Mouse (Mus musculus): ENCODE results near the gene Irs3.

Gene Irs3

DNA sequence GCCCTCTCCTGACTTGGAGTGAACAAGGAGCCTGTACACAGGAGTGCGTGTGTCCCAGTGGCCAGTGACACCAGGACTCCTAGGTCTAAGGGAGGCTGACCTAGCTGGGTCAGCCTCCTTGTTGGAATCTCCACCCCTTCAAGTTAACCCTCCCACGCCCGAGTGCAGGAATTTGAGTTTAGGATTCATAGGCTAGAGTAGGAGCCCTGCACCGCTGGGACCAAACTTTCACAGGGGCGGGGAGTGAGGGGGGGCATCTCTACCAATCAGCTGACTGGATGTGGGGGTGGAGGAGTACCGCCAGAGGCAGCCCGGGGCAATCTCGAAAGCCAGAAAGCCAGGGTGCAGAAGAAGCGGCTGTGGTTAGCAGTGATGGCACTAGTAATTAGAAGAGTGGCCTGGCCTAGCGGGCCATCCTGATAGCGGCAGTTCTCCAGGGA, at the start of gene Irs3:
Irs3 (minus strand) TSS at position 63 of the 440 bp plus-strand sequence.
- DNase-seq (ENCODE audit: low spot score in 2 of 2), result peak; percentile 31 to 32

DNA sequence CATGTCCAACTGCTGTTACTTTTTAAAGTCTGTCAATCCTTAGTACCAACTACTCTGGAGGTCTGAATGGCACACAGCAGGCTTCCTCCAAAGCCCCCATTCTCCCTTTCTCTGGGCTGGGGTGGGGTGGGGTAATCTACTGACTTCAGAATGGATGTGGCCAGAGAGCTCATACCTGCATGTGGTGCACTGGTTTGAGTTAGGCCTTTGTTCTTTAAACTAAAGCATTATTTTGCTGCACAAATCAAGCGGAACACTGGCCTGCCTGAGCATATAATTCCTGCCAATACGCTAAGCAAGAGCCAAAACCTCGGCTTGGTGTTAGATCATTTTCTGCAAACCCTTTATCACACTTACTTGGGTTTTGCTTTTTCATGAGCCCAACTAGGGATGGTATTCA, 49.3 kb upstream of the Irs3 start:
- DNase-seq (ENCODE audit: low spot score in 2 of 2), result no peak

DNA sequence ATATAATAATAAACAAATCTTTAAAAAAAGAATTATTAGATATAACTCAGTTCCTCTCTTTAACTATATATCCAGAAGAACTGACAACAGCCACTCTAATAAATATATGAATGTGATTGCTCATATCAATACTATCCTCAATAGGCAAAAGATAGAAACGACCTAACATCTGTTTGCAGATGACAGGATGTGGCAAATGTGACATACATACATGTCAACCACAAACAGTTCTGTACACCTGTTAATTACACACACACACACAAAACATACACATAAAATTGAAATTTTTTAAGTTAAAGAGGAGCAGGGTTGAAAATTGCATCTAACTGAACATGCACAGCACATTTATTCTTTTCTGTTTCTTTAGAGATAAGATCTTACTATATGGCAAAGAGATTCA, 46.4 kb upstream of the Irs3 start:
- DNase-seq (ENCODE audit: low spot score in 2 of 2), result no peak

DNA sequence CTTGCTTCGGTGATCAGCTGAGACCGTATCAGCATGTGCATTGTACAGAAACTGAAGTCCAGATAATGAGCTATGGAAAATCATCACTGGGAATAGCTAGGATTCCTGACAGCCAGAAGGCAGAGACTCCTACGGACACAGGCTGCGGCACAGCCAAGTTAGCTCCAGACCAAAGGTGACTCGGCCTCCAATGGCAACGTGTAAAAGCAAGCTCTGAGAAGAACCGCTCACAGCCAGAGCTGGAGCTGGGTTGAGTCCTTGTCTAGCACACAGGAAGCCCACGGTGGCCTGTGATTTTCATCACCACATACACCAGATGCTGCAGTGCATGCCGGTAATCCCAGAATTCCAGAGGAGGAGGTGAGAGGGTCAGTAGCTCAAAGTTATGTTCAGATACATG, 45.0 kb upstream of the Irs3 start:
- no peak for DNase-seq (ENCODE audit: low spot score in 2 of 2)

DNA sequence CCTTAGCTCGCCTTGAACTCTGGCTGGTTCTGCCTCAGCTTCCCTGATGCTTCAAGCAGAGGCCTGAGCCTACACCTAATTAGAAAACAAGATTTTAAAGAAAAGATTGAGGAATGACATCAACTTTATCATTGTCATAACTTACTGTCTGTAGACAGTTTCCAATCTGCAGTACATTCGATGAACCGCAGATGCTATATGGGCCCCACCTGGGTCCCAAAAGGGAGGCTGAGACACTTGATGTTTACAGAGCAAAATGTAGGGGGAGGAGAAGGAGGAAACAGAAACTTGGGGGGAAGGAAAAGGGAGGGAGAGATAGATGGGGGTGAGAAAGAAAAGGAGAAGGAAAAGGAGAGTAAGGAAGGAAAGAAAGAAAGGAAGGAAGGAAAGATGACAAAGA, 44.5 kb upstream of the Irs3 start:
- DNase-seq (ENCODE audit: low spot score in 2 of 2), result no peak

DNA sequence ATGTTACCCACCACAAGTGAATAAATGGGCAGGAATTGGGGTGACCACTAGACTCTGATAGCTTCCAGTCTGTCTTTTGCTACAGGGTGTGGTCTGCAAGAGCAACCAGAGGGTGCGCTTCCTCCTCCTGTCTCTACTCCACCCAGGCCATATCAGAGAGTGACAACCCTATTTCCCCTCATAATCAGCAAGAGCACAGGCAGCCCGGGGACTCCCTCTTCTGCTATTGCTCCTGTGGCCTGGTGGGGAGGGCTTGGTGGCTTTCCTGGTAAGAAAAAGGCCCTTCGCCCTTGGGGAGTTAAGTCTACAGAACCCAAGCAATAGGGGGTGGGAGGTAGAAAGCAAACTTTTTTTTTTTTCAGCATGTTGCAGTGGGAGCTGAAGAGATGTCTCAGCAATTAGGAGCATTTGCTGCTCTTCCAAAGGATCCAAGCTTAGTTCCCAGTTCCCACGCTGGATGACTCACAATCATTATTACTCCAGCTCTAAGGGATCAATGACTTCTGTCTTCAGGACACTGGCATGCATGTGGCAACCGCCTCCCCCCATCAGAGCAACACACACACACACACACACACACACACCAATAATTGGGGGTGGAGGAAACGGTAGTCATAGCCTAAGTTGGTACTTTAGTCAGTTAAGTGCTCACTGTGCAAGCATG, 40.7 kb upstream of the Irs3 start:
- DNase-seq (ENCODE audit: low spot score in 2 of 2), result peak; percentile 83 to 89

DNA sequence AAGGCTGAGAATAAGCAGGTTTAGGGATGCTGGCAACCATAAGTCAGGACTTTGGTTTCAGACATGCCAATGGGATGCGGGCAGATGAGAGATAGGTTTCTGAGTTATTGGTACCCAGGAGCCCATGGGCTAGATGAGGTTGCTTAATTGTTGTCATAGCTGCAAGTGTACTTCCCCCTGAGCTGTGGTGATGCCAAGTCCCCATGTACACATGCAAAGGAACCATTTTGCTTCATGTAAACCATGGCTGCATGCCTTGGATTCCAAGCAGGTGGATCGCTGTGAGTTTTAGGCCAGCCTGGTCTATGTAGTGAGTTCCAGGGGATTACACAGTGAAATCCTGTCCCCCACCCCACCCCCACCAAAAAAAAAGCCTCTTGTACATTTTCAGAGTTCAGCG, 40.1 kb upstream of the Irs3 start:
- DNase-seq (ENCODE audit: low spot score in 2 of 2), result no peak

DNA sequence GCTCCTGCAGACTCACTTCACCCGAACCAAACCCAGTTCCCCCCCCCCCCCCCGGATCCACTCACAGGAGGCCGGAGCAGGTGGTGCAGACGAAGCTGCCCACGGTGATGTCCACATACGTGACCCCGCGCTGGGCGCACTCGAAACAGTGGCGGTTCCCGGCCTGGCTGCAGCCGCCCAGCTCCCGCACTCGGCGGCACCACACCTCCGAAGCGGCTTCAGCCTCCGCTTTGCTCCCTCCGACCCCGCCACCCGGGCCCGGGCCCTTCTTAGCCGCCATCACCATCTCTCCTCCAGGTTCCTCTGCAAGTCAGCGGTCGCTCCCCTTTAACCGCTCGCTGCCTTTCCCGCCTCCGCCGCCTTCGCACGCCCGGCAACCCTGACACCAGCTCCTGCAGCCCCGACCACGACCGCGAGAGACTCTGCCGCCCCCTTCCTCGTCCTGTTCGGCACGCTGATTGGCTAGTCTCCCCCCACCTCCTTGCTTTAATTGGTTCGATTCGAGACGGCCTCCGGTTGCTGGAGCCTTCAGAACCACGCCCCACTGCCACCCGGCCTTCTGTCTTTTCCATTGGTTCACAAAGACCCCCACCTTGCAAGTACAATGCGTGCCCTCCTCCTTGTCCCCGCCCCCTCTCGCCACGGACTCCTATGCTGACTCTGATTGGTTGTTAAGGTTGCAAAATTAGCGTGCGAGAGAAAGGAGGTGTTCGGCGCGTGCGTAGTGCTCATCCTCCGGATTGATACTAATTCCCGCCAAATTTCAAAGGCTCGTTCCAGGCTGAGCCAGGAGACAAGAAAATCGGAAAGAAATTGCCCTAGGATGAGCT, 39.0 kb upstream of the Irs3 start, which contains the start of gene Agfg2:
Agfg2 (minus strand) TSS at position 433 of the 830 bp plus-strand sequence.
- DNase-seq (ENCODE audit: low spot score in 2 of 2), result peak; percentile 100

DNA sequence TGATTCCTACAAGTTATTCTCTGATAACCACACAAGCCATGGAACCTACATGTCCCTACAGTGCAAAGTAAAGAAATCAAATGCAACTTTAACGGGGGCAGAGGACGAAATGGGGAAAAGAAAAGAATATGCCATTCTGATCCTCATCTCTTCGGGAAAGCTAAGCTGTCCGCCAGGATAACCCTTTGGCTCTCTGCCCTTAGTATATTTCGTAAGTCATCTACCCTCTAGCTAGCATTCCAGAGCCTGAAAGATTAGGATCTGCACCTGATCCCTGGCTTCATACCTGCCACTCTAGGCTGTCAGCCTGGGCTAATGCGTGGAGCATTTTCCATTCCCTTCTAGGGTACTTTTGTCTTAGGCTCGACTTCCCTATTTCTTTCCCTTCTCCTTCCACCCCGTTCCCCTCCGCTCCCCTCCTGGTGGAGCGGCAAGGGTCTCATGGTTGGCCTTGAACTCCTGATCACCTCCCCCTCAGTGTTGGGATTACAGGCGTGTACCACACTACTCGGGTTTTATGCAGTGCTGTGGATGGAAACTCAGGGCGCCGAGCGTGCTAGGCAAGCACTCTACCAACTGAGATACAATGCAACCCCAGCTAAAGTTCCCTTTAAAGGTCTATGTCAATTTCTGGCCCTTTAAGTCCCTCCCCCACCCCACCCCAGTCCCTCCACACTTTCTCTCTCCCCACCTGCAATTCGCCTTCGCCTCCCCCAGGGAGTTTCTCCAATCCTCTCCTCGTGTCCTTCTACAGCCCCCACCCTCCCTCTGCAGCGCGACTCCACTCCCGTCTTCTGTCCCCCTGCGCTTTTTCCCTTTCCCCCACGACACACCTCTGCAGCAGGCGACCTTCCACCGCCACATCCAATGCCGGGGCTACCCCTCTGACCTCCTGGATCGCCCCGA, 38.1 kb upstream of the Irs3 start:
- peak in 1 of 2 experiments; percentile 17 for DNase-seq (ENCODE audit: low spot score in 2 of 2)

DNA sequence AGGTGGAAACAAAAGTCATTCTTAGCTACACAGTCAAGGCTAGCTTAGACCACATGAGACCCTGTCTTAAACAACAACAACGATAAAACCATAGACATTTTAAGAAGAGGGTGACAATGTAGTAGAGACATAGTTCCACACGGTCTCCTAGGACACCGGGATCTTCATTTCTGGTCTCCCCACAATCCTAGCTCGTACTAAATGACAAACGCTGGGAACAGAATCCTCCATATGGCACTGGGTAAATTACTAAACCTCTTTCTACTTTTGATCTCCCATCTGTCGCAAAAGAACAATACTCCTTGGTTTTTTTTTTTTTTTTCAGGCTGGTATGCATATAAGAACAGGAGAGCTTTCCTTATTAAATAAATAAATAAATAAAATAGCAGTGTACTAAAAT, 37.0 kb upstream of the Irs3 start:
- no peak for DNase-seq (ENCODE audit: low spot score in 2 of 2)

DNA sequence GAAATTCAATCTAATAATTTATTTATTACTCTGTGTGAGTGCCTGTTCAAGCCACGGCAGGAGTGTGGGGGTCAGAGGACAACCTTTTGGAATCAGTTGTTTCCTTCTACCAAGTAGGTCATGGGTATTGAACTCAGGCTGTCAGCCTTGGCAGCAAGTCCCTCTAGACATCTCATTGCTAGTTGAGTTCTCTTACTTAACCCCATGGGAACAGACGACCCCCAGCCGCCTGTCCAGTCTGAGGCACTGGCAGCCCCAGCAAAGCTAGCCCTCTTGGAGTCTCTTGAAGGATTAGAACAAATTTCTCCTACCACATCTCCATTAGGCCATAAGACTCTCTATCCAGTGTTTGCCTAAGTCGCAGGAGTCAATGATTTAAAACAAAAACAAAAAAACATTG, 34.2 kb upstream of the Irs3 start:
- DNase-seq (ENCODE audit: low spot score in 2 of 2), result no peak

DNA sequence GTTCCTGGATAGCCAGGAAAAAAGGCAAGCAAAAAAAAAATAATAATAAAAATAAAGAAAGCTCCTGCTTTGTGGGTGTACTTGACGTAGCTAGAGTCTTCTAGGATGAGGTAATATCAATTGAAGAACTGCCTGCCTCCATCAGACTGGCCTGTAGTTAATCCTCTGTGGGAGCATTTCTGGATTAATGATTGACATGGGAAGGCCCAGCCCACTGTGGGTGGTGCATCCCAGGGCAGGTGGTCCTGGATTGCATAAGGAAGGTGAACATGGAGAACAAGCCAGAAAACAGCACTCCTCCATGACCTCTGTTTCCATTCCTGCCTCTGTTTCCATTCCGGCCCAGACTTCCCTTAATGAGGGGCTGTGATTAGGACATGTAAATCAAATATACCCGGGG, 33.2 kb upstream of the Irs3 start:
- DNase-seq (ENCODE audit: low spot score in 2 of 2), result no peak

DNA sequence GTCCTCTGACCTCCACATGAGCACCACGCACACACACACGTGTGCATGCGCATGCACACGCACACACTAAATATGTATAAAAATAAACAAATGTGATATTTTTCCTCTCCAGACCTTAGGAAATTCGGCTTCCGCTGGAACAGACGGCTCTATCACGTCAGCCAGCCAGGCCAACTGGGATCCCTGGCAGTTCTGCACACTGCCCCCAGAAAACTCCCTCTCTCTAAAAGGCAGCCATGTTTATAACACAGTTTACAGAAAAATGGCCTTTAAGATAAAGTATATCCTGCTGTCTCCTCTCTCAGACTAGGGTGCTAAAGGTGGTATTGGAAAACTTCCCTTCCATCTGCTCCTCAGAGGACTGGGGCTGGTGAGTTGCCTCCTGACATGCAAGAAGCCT, 32.3 kb upstream of the Irs3 start:
- no peak for DNase-seq (ENCODE audit: low spot score in 2 of 2)

DNA sequence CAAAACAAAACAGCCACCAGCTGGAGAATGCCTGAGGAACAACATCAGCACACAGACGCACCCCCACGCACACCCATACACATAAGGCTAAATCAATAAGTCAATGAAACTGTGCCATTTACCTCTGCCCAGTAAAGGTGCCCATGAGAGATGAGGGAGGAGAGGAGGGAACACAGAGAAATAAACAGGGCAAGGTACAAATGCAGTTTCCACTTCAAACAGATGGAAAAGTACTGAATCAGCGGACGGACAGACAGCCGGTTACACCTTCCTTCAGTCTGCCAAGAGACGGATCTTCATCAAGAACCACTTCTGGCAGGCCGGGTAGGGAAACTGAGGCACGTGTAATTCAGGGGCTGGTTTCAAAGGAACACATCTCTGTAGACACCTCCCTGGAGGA, 29.3 kb upstream of the Irs3 start:
- DNase-seq (ENCODE audit: low spot score in 2 of 2), result no peak

DNA sequence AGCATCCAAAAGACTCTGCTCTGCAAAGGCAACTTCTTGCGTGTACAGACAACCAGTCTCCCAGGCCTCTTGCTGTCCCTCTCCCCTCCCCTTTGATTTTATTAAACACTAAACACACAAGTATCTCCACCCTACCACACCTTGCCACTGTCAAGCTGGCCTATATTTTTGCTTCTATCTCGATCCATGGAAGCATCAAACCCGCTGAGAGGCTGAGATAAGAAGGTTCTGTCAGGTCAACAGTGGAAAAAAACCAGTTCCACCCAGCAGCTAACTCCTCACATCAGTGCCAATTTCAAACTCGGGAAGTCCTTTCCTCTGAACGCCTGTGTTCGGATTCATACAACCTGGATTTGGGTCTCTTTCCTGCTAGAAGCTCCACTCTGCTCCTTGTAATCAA, 27.5 kb upstream of the Irs3 start:
- peak; percentile 17 to 46 for DNase-seq (ENCODE audit: low spot score in 2 of 2)

DNA sequence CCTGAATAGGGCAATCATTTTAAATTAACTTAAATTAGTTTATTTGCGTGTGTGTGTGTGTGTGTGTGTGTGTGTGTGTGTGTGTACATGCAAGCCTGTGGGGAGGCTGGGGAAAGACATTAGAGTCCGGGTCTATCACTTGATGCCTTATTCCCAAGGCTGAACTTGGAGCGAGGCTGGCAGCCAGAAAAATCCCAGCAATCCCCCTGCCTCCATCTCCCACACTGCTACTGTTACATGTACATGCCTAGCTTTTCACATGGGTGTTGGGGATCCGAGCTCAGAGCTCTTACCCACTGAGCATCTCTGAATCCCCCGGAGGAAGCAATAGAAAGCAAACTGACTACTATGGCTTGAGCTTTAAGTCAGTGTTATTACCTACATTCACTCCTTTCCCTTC, 26.8 kb upstream of the Irs3 start:
- no peak for DNase-seq (ENCODE audit: low spot score in 2 of 2)

DNA sequence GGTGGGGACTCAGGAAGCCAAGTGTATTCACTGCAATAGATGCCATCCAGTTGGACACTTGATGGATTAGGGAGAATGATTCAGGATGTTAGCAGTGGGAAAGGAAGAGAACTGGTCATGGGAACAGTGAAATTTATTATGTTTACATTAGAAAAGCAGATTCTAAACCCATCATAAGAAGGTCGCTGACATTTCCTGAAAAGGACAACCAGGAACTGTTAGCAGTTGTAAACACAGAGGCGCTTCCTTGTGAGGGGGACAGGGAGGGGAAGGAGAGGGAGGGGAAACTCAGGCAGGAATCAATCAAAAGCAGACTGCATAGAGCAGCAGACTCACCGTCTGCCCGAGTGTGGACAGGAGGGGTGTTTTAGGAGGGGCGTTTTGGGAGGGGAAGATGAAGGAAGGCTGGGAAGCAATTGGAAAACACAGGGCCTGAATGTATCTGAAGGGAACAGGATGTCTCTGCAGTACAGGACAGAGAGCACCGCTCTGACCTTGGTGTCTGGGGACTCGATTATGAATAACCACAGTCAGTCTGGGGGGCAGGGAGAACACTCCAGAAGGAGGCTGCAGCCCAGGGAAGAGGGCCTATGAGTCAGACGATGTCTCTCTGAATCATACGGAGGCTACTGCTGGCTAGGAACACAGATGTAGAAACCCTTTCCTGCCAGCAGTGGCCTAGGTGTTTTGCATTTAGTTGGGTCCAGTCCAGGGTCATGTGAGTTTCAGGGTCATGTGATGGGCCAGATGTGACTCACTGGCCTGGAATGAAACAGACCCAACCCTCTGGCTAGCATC, 26.1 kb upstream of the Irs3 start:
- no peak for DNase-seq (ENCODE audit: low spot score in 2 of 2)

DNA sequence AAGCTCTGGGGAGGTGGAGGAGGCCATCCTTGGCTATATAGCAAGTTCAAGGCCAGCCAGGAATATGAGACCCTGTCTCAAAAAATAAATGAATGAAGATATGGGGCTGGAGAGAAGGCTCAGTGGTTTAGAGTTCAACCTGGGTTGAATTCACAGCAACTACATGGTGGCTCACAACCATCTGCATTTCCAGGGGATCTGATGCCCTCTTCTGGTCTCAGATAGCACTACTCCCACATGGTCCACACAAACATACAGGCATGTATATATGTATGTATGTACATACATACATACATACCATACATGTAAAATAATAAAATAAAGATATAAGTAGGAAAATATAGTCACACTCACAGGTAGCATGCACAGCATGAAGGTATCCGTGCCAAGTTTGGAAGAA, 24.7 kb upstream of the Irs3 start:
- peak in 1 of 2 experiments; percentile 26 for DNase-seq (ENCODE audit: low spot score in 2 of 2)

DNA sequence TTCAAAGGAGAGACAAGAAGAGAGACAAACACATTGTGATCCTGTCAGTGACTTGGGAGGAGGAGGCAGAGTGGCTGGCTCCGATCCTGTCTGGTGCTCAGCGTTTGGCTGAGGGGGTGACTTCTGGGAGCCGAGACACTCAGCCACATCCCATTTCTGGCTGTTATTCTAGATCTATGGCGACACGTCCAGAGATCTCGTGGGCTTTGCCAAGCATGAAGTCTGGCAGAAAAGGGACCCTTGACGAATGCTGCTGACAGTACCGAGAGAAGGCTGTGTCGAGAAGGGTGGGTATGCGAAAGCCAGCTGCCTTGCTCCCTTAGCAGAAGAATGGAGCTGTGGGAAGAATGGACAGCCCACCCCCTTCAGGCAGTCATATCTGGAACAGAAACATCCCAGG, 23.5 kb upstream of the Irs3 start:
- no peak for DNase-seq (ENCODE audit: low spot score in 2 of 2)

DNA sequence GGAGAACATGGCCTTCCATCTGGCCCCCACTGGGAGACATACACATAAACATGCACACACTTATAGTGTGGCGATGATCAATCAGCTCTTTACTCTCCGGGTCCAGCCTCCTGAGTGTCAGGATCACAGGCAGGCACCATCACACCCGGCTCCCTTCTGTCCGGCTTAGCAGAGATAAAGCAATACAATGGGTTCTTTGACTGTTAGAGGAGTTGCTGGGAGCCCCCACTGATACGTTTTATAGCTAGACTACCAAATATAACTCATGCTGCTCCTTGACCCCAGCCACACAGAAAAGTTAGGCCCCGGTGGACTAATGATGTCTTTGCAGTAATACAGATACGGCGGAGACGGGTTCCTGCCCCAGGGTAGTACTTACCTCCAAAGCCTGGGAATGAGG, 17.5 kb upstream of the Irs3 start:
- DNase-seq (ENCODE audit: low spot score in 2 of 2), result no peak

DNA sequence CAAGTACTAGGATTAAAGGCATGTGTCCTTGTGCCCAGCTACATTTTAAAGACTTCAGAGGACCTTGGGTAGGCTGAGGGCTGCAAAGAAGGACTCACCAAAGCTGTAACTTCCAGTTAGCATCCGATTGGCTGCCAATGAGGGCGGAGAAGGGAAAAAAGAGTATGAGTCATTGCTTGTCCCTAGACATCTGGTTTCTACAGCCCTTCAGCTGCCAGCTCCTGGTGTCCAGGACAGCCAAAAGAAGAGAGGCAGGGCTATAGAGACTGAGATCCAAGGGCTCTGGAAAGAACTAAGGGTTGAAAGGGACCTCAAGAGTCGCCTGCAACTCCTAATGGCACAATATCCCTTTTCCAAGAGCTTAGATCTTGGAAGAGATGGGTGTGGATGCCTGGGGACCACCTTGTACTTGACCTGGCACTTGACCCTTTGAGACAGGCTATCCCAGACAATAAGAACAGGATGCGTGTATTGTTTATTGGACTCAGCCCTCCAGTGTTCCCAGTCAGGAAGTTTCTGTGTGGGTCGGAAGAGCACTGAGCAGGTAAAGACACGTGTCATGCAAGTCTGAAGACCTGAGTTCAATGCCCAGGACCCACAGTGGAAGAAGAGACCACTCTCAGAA, 14.7 kb upstream of the Irs3 start:
- DNase-seq (ENCODE audit: low spot score in 2 of 2), result no peak

Measured in spleen, postnatal 36 days (tissue).